Mouse (Mus musculus): ENCODE results near the gene Trafd1. TPM values are rescaled to one million over a fixed set of nuclear protein-coding genes. Genes with fewer than 3 reads are reported as not detected.
"Not testable (repeated sequence)": the region's sequence is repeated elsewhere in the genome, so short reads cannot be mapped to it uniquely, and the experiment has no call there.

Trafd1 gene
- total and polyA plus RNA-seq, 2 experiments from 2014 or later, result 98.2 to 119 TPM

- Histone ChIP-seq H3K4me1 (ENCODE audit: insufficient read depth, low read length) (no peaks in the 10 kb centered on the region), H3K27me3 (ENCODE audit: insufficient read depth, low read length) (no peaks in the 10 kb centered on the region), H3K4me3 (ENCODE audit: low read depth, low read length) (no peak overlapping the region), H3K36me3 (ENCODE audit: insufficient read depth, low read length) (peaks cover 83% of the 10 kb centered on the region), H3K27ac (ENCODE audit: low read depth, low read length) (no peak overlapping the region), H3K4me2 (ENCODE audit: low read depth, low read length, poor library complexity, severe bottlenecking) (no peak overlapping the region), H3K9ac (replicated peaks; ENCODE audit: low read length, poor library complexity, severe bottlenecking) (no peak overlapping the region), H3K9me3 (ENCODE audit: low read length) (no peaks in the 10 kb centered on the region)
- no peak for ATAC-seq (ENCODE audit: low FRiP score)
- WGBS, result 89% methylated on average over 5 of the region's 5 CpGs
- TF ChIP-seq CTCF (IDR thresholded peaks at IDR 0.05), result no peak
- DNase-seq (ENCODE audit: low spot score), result no peak
Observed at GRCm38 (mm10) chr5:121334454-121334853, 51.0 kb downstream of the Trafd1 start.

- H3K27ac ChIP-seq (ENCODE audit: low read depth, low read length), result no peak overlapping the region
- DNase-seq (ENCODE audit: low spot score) (no peak), ATAC-seq (ENCODE audit: low FRiP score) (no peak)
- H3K27me3 ChIP-seq (ENCODE audit: insufficient read depth, low read length), result no peaks in the 10 kb centered on the region
- H3K4me1 ChIP-seq (ENCODE audit: insufficient read depth, low read length), result no peaks in the 10 kb centered on the region
- H3K9me3 ChIP-seq (ENCODE audit: low read length), result no peaks in the 10 kb centered on the region
- no peak overlapping the region for H3K4me3 ChIP-seq (ENCODE audit: low read depth, low read length)
- H3K36me3 ChIP-seq (ENCODE audit: insufficient read depth, low read length), result peaks cover 83% of the 10 kb centered on the region
- H3K9ac ChIP-seq (replicated peaks; ENCODE audit: low read length, poor library complexity, severe bottlenecking), result no peak overlapping the region
- no peak for TF ChIP-seq CTCF (IDR thresholded peaks at IDR 0.05)
- no peak overlapping the region for H3K4me2 ChIP-seq (ENCODE audit: low read depth, low read length, poor library complexity, severe bottlenecking)
- 96% methylated on average over 9 of the region's 9 CpGs for WGBS
Observed at GRCm38 (mm10) chr5:121333976-121334375, 51.5 kb downstream of the Trafd1 start.

GRCm38 (mm10) chr5:121331731-121332130 lies 53.7 kb downstream of the Trafd1 start:
- Histone ChIP-seq H3K36me3 (ENCODE audit: insufficient read depth, low read length) (peaks cover 82% of the 10 kb centered on the region), H3K9me3 (ENCODE audit: low read length) (no peaks in the 10 kb centered on the region), H3K4me1 (ENCODE audit: insufficient read depth, low read length) (no peaks in the 10 kb centered on the region), H3K9ac (replicated peaks; ENCODE audit: low read length, poor library complexity, severe bottlenecking) (no peak overlapping the region), H3K4me3 (ENCODE audit: low read depth, low read length) (no peak overlapping the region), H3K4me2 (ENCODE audit: low read depth, low read length, poor library complexity, severe bottlenecking) (no peak overlapping the region), H3K27ac (ENCODE audit: low read depth, low read length) (no peak overlapping the region), H3K27me3 (ENCODE audit: insufficient read depth, low read length) (no peaks in the 10 kb centered on the region)
- DNase-seq (ENCODE audit: low spot score) (no peak), ATAC-seq (ENCODE audit: low FRiP score) (no peak)
- 95% methylated on average over 10 of the region's 10 CpGs for WGBS
- TF ChIP-seq CTCF (IDR thresholded peaks at IDR 0.05), result no peak

GRCm38 (mm10) chr5:121330154-121330816 lies 55.1 kb downstream of the Trafd1 start:
- H3K27me3 ChIP-seq (ENCODE audit: insufficient read depth, low read length); H3K4me1 ChIP-seq (ENCODE audit: insufficient read depth, low read length); H3K4me3 ChIP-seq (ENCODE audit: low read depth, low read length); H3K4me2 ChIP-seq (ENCODE audit: low read depth, low read length, poor library complexity, severe bottlenecking); H3K9ac ChIP-seq (replicated peaks; ENCODE audit: low read length, poor library complexity, severe bottlenecking); H3K9me3 ChIP-seq (ENCODE audit: low read length); ATAC-seq (ENCODE audit: low FRiP score): not testable (repeated sequence)
- DNase-seq (ENCODE audit: low spot score), result peak; percentile 8
- Histone ChIP-seq H3K27ac (ENCODE audit: low read depth, low read length) (peak overlapping the region; percentile 57; the same call in 1 of the 2 replicates), H3K36me3 (ENCODE audit: insufficient read depth, low read length) (peaks cover 79% of the 10 kb centered on the region)
- WGBS, result 66% methylated on average over 8 of the region's 19 CpGs

- no peak overlapping the region for H3K4me2 ChIP-seq (ENCODE audit: low read depth, low read length, poor library complexity, severe bottlenecking)
- 0 out of 2 replicates have a peak overlapping the region, but pooled peaks have one; percentile 32 for H3K27ac ChIP-seq (ENCODE audit: low read depth, low read length)
- 0 out of 2 replicates have a peak overlapping the region, but pooled peaks have one; percentile 24 for H3K9ac ChIP-seq (replicated peaks; ENCODE audit: low read length, poor library complexity, severe bottlenecking)
Observed at GRCm38 (mm10) chr5:121329333-121330058, 55.9 kb downstream of the Trafd1 start.

More at GRCm38 (mm10) chr5:121329333-121330058, 55.9 kb downstream of the Trafd1 start:
- WGBS, result 86% methylated on average over 11 of the region's 11 CpGs
- no peak for DNase-seq (ENCODE audit: low spot score)
- H3K27me3 ChIP-seq (ENCODE audit: insufficient read depth, low read length), result no peaks in the 10 kb centered on the region
- no peaks in the 10 kb centered on the region for H3K4me1 ChIP-seq (ENCODE audit: insufficient read depth, low read length)
- TF ChIP-seq CTCF (IDR thresholded peaks at IDR 0.05), result no peak
- H3K4me3 ChIP-seq (ENCODE audit: low read depth, low read length), result 0 out of 2 replicates have a peak overlapping the region, but pooled peaks have one; percentile 5
- no peaks in the 10 kb centered on the region for H3K9me3 ChIP-seq (ENCODE audit: low read length)
- H3K36me3 ChIP-seq (ENCODE audit: insufficient read depth, low read length), result peaks cover 79% of the 10 kb centered on the region
- no peak for ATAC-seq (ENCODE audit: low FRiP score)
